Mouse (Mus musculus) intestine, embryonic 14.5 days (tissue): ENCODE results near the gene Alg5. TPM values are rescaled to one million over a fixed set of nuclear protein-coding genes. Genes with fewer than 3 reads are reported as not detected.

ENCODE experiments used
- ATAC-seq: fragments of 200-750 bp; cut with Nextera tagmentation; replicated peaks from 2 replicates; pipeline ENCODE4 v1.8.0; 2017; ENCODE audit warnings: low read depth, moderate number of reproducible peaks, moderate TSS enrichment, moderate library complexity; ENCODE audit not compliant: low FRiP score, low TSS enrichment
- DNase-seq: peaks from one replicate; pipeline ENCODE4 v3.0.0-alpha.2; 2018; ENCODE audit warnings: low spot score
- H3K27ac ChIP-seq: fragments of 300-500 bp; sonication (generic); 2 replicates; pipeline ENCODE4 v1.5.1; 2014; ENCODE audit warnings: low read depth, mild to moderate bottlenecking, control low read depth
- H3K27me3 ChIP-seq: fragments of 300-500 bp; sonication (generic); replicated peaks from 2 replicates; pipeline ENCODE4 v1.6.1; 2014; ENCODE audit warnings: low read length, control low read depth; ENCODE audit not compliant: control insufficient read depth, insufficient read depth
- H3K36me3 ChIP-seq: fragments of 300-500 bp; sonication (generic); 2 replicates; pipeline ENCODE4 v1.6.1; 2014; ENCODE audit warnings: low read length, control low read depth; ENCODE audit not compliant: control insufficient read depth, insufficient read depth
- H3K4me1 ChIP-seq: fragments of 300-500 bp; sonication (generic); replicated peaks from 2 replicates; pipeline ENCODE4 v1.6.1; 2014; ENCODE audit warnings: low read length, control low read depth, mixed read lengths; ENCODE audit not compliant: control insufficient read depth, insufficient read depth
- H3K4me2 ChIP-seq: fragments of 300-500 bp; sonication (generic); 2 replicates; pipeline ENCODE4 v1.6.1; 2014; ENCODE audit warnings: low read length
- H3K4me3 ChIP-seq: fragments of 300-500 bp; sonication (generic); 2 replicates; pipeline ENCODE4 v1.5.1; 2014; ENCODE audit warnings: low read depth, low read length, control low read depth, mixed read lengths
- H3K9ac ChIP-seq: fragments of 300-500 bp; sonication (generic); 2 replicates; pipeline ENCODE4 v1.6.1; 2014; ENCODE audit warnings: mild to moderate bottlenecking, low read length
- H3K9me3 ChIP-seq: fragments of 300-500 bp; sonication (generic); 2 replicates; pipeline ENCODE4 v1.6.1; 2016; ENCODE audit warnings: low read length, control low read depth; ENCODE audit not compliant: control insufficient read depth
- WGBS: fragments of 180-500 bp; shearing (Covaris S2); extraction: QIAGEN DNeasy Blood & Tissue Kit; methylation state at CpG from one replicate; pipeline ENCODE4 v1.1.7; 2014; 5-methylcytosine and 5-hydroxymethylcytosine counted together
- polyA plus RNA-seq: library from polyadenylated mRNA; unstranded; fragments of >200 nt; fragmentation: Nextera tagmentation; extraction: Ambion mirVana; gene quantifications from 2 replicates; pipeline ENCODE4 v1.2.1, GENCODE M21; 2014

The Alg5 gene
- polyA plus RNA-seq, 1 experiment from 2014 or later = 58.3 TPM

GRCm38 (mm10) chr3:54795379-54795778 is 60.0 kb downstream of the Alg5 start:
- Histone ChIP-seq H3K36me3 (peaks cover 4% of the 10 kb centered on the region; the same call in 1 of the 2 replicates), H3K4me1 (no peaks in the 10 kb centered on the region), H3K4me2 (no peak overlapping the region), H3K9me3 (peaks cover 7% of the 10 kb centered on the region; the same call in 1 of the 2 replicates), H3K27me3 (no peaks in the 10 kb centered on the region), H3K27ac (no peak overlapping the region), H3K4me3 (no peak overlapping the region), H3K9ac (no peak overlapping the region)
- DNase-seq (no peak), ATAC-seq (no peak)
- 91% methylated on average over 5 of the region's 5 CpGs for WGBS

- no peak overlapping the region for H3K4me2 ChIP-seq
- peaks cover 4% of the 10 kb centered on the region; the same call in 1 of the 2 replicates for H3K36me3 ChIP-seq
- no peaks in the 10 kb centered on the region for H3K27me3 ChIP-seq
- H3K4me3 ChIP-seq = no peak overlapping the region
- 90% methylated on average over 1 of the region's 1 CpGs for WGBS
- no peaks in the 10 kb centered on the region for H3K4me1 ChIP-seq
- H3K9ac ChIP-seq = no peak overlapping the region
- peaks cover 7% of the 10 kb centered on the region; the same call in 1 of the 2 replicates for H3K9me3 ChIP-seq
- H3K27ac ChIP-seq = no peak overlapping the region
- DNase-seq (no peak), ATAC-seq (no peak)
These were observed 60.5 kb downstream of the Alg5 start for GRCm38 (mm10) chr3:54795806-54796205.

DNA sequence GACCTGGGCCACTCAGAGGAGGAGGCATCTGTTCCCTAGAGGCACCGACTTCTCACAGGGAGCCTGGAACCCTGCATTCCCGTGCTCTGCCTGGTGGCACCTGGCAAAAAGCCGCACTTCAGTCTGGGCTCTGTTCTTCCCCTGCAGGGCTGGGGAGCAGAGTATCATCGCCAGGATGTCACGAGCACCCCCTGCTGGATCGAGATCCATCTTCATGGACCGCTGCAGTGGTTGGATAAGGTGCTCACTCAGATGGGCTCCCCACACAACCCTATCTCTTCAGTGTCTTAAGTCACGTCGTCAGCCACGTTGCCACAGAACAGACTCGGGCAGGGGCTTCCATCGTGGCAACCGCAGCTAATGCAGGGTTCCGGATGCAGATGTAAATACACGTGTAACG is 61.9 kb downstream of the Alg5 start:
- DNase-seq (peak; percentile 71), ATAC-seq (peak; percentile 82)
- Histone ChIP-seq H3K36me3 (peaks cover 4% of the 10 kb centered on the region; the same call in 1 of the 2 replicates), H3K27ac (no peak overlapping the region), H3K9me3 (peaks cover 7% of the 10 kb centered on the region; the same call in 1 of the 2 replicates), H3K9ac (no peak overlapping the region), H3K4me3 (no peak overlapping the region), H3K27me3 (no peaks in the 10 kb centered on the region), H3K4me2 (no peak overlapping the region), H3K4me1 (no peaks in the 10 kb centered on the region)
- WGBS = 32% methylated on average over 16 of the region's 16 CpGs

Other genes starting within 250 kb of the Alg5 start
- 100 and 107 TPM in 2 replicates for gene Supt20, start 42.7 kb upstream of the Alg5 start, polyA plus RNA-seq
- gene Gm21958, start 21.2 kb upstream of the Alg5 start, polyA plus RNA-seq = 1.5 and 2.4 TPM in 2 replicates
- gene Exosc8, start 146 bp upstream of the Alg5 start, polyA plus RNA-seq = 134 and 141 TPM in 2 replicates
- 3.7 TPM in 2 replicates for gene Smad9, start 20.0 kb downstream of the Alg5 start, polyA plus RNA-seq
- 42.8 and 43.7 TPM in 2 replicates for gene Rfxap, start 72.3 kb downstream of the Alg5 start, polyA plus RNA-seq
- 0.15 and 0.20 TPM in 2 replicates for gene Sertm1, start 180.3 kb downstream of the Alg5 start, polyA plus RNA-seq